Mouse (Mus musculus) liver, embryonic 12.5 days (tissue): ENCODE results near the gene Gm45233. TPM values are rescaled to one million over a fixed set of nuclear protein-coding genes. Genes with fewer than 3 reads are reported as not detected.

Experiments used
- ATAC-seq: fragments of 200-750 bp; cut with Nextera tagmentation; 2 replicates; pipeline ENCODE4 v1.8.0; 2017; ENCODE audit warnings: moderate number of reproducible peaks, mild to moderate bottlenecking, moderate library complexity
- H3K27ac ChIP-seq: fragments of 300-500 bp; sonication (generic); 2 replicates; pipeline ENCODE4 v1.5.1; 2016; ENCODE audit warnings: mild to moderate bottlenecking
- H3K27me3 ChIP-seq: fragments of 300-500 bp; sonication (generic); replicated peaks from 2 replicates; pipeline ENCODE4 v1.6.1; 2016; ENCODE audit warnings: mild to moderate bottlenecking, moderate library complexity
- H3K36me3 ChIP-seq: fragments of 300-500 bp; sonication (generic); 2 replicates; pipeline ENCODE4 v1.6.1; 2016; ENCODE audit warnings: mild to moderate bottlenecking, moderate library complexity
- H3K4me1 ChIP-seq: fragments of 300-500 bp; sonication (generic); 2 replicates; pipeline ENCODE4 v1.6.1; 2016
- H3K4me2 ChIP-seq: fragments of 300-500 bp; sonication (generic); 2 replicates; pipeline ENCODE4 v1.6.1; 2016; ENCODE audit warnings: mild to moderate bottlenecking, moderate library complexity
- H3K4me3 ChIP-seq: fragments of 300-500 bp; sonication (generic); 2 replicates; pipeline ENCODE4 v1.5.1; 2016; ENCODE audit warnings: mild to moderate bottlenecking, moderate library complexity
- H3K9ac ChIP-seq: fragments of 300-500 bp; sonication (generic); 2 replicates; pipeline ENCODE4 v1.6.1; 2016; ENCODE audit warnings: mild to moderate bottlenecking, moderate library complexity
- H3K9me3 ChIP-seq: fragments of 300-500 bp; sonication (generic); replicated peaks from 2 replicates; pipeline ENCODE4 v1.6.1; 2016; ENCODE audit warnings: mild to moderate bottlenecking, moderate library complexity
- WGBS: fragments of 180-500 bp; shearing (Covaris S2); methylation state at CpG from one replicate; pipeline ENCODE4 v1.1.7; 2016; ENCODE audit not compliant: insufficient replicate concordance; 5-methylcytosine and 5-hydroxymethylcytosine counted together
- microRNA-seq: library from miRNA; unstranded; fragments of <30 nt; microRNA quantifications from one replicate; pipeline ENCODE4, GENCODE M21; 2017
- polyA plus RNA-seq: library from polyadenylated mRNA; unstranded; fragments of >200 nt; fragmentation: Nextera tagmentation; extraction: Ambion mirVana; gene quantifications from 2 replicates; pipeline ENCODE4 v1.2.1, GENCODE M21; 2016

The Gm45233 gene
- polyA plus RNA-seq, 1 experiment from 2014 or later = 0.26 TPM

DNA sequence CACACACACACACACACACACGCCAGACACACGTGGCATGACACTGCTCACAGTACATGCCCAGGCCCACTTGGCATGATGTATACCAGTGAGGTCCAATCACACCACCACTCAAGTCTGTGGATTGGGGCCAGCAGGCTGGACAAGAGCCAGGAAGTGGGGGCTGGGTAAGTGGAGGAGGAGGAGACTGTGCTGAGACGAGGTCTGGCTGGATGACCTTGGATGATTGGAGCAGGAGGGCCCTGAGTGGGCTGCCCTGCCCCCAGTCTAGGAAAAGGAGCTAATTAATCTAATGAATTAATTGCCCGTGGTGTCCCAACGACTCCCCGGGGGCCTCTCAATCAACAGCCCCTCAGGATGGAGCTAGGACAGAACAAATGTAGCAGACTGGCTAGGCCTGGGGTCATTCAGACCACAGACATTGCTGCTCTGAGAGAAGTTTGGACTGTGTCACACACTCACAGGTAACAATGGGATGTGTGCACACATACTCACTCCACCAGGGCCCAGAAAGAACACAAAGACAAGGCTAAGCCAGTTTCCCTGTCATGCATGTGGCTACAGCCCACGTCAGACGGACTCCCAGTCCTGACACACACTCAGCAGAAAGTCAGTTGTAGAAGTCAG is 38.3 kb downstream of the Gm45233 start:
- Histone ChIP-seq H3K9ac (no peak overlapping the region), H3K4me2 (no peak overlapping the region), H3K4me1 (no peaks in the 10 kb centered on the region), H3K9me3 (no peaks in the 10 kb centered on the region), H3K27ac (no peak overlapping the region), H3K27me3 (peaks cover 27% of the 10 kb centered on the region), H3K36me3 (no peaks in the 10 kb centered on the region), H3K4me3 (no peak overlapping the region)
- no peak for ATAC-seq
- WGBS = 45% methylated on average over 8 of the region's 8 CpGs

GRCm38 (mm10) chr7:43483236-43483635 is 39.3 kb downstream of the Gm45233 start:
- Histone ChIP-seq H3K4me1 (no peaks in the 10 kb centered on the region), H3K27ac (no peak overlapping the region), H3K4me3 (no peak overlapping the region), H3K4me2 (no peak overlapping the region), H3K27me3 (peaks cover 24% of the 10 kb centered on the region), H3K36me3 (no peaks in the 10 kb centered on the region), H3K9ac (no peak overlapping the region), H3K9me3 (no peaks in the 10 kb centered on the region)
- no peak for ATAC-seq
- WGBS = 7% methylated on average over 10 of the region's 10 CpGs

GRCm38 (mm10) chr7:43488646-43489045 is 44.7 kb downstream of the Gm45233 start:
- Histone ChIP-seq H3K27ac (no peak overlapping the region), H3K4me3 (no peak overlapping the region), H3K9ac (no peak overlapping the region), H3K36me3 (no peaks in the 10 kb centered on the region), H3K4me2 (no peak overlapping the region), H3K4me1 (no peaks in the 10 kb centered on the region), H3K27me3 (peaks cover 47% of the 10 kb centered on the region), H3K9me3 (no peaks in the 10 kb centered on the region)
- 33% methylated on average over 5 of the region's 5 CpGs for WGBS
- no peak for ATAC-seq

- H3K4me3 ChIP-seq = peak within 1 kb of the TSS; percentile 40
- peak within 1 kb of the TSS; percentile 12; the same call in 1 of the 2 replicates for H3K9ac ChIP-seq
- no peaks in the 10 kb centered on the region for H3K9me3 ChIP-seq
- 5% methylated on average over 12 of the region's 41 CpGs for WGBS
- H3K4me1 ChIP-seq = no peaks in the 10 kb centered on the region
- no peak for ATAC-seq
- H3K36me3 ChIP-seq = no peaks in the 10 kb centered on the region
- H3K27me3 ChIP-seq = peaks cover 47% of the 10 kb centered on the region
- peak within 1 kb of the TSS; percentile 58 for H3K4me2 ChIP-seq
- no peak within 1 kb of the TSS for H3K27ac ChIP-seq
These were observed 45.8 kb downstream of the Gm45233 start, which contains the start of gene Iglon5 for GRCm38 (mm10) chr7:43489631-43490125. Iglon5 (minus strand) TSS chr7:43490075.

- peaks cover 52% of the 10 kb centered on the region for H3K27me3 ChIP-seq
- peak overlapping the region; percentile 40 for H3K4me3 ChIP-seq
- H3K4me1 ChIP-seq = no peaks in the 10 kb centered on the region
- H3K4me2 ChIP-seq = peak overlapping the region; percentile 58
- no peaks in the 10 kb centered on the region for H3K9me3 ChIP-seq
- 11% methylated on average over 7 of the region's 13 CpGs for WGBS
- no peaks in the 10 kb centered on the region for H3K36me3 ChIP-seq
- no peak for ATAC-seq
- H3K27ac ChIP-seq = no peak overlapping the region
- H3K9ac ChIP-seq = peak overlapping the region; percentile 12; the same call in 1 of the 2 replicates
These were observed 46.3 kb downstream of the Gm45233 start for GRCm38 (mm10) chr7:43490182-43490584.

DNA sequence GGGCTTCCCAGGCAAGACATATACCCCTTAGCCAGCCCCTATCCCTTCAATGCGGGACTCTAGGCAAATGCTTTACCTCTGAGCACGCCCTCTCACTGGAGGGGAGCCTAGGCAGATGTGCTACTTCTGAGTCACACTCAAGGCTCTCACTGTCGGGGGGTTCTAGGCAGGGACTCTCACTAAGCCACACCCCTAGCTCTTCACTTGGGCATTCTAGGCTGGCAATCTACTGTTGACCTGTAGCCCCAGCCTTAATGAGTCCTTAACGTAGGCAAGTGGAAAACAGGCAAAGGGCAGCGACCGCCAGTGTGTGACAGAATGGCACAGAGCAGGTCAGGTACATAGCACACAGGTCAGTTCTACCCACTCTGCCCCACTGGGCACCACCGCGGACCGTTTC is 46.9 kb downstream of the Gm45233 start:
- Histone ChIP-seq H3K27me3 (peaks cover 59% of the 10 kb centered on the region), H3K9me3 (no peaks in the 10 kb centered on the region), H3K4me3 (no peak overlapping the region), H3K4me2 (no peak overlapping the region), H3K36me3 (no peaks in the 10 kb centered on the region), H3K4me1 (no peaks in the 10 kb centered on the region), H3K27ac (no peak overlapping the region), H3K9ac (no peak overlapping the region)
- no peak for ATAC-seq
- 47% methylated on average over 9 of the region's 9 CpGs for WGBS

DNA sequence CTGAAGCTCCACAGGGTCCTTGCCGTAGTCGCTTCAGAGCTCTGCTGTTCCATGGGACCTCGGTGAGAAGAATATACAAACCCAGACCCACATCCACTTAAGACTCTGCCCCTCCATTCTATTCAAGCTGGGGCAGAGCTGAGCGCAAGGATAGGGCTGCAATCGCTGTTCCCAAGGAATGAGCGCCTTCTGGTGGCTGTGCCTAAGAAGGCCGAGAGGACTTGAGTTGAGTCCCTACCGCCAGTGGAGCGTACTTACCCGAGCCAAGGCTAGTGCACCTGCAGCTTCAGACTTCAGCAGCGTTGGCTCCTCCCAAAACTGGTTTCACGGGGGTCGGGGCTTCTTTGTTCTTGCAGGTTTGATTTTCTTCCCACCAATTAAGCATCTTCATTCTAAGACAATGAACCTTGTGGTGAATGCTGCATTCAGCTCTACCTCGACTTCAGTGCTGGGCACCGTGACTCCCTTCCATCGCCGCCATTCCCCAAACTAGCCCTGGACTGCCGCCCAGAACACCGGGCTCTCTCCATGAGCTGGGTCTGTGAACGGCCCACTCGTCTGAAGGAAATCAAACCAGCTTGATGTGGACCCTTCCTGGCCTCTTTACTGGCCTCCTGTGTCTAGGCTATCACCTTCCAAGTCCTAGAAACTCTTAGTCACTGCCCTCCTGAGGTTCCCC is 51.6 kb downstream of the Gm45233 start:
- no peak overlapping the region for H3K4me2 ChIP-seq
- H3K36me3 ChIP-seq = no peaks in the 10 kb centered on the region
- no peaks in the 10 kb centered on the region for H3K4me1 ChIP-seq
- no peak overlapping the region for H3K4me3 ChIP-seq
- WGBS = 13% methylated on average over 21 of the region's 21 CpGs
- H3K9me3 ChIP-seq = no peaks in the 10 kb centered on the region
- no peak for ATAC-seq
- no peak overlapping the region for H3K27ac ChIP-seq
- H3K27me3 ChIP-seq = peaks cover 30% of the 10 kb centered on the region
- no peak overlapping the region for H3K9ac ChIP-seq

DNA sequence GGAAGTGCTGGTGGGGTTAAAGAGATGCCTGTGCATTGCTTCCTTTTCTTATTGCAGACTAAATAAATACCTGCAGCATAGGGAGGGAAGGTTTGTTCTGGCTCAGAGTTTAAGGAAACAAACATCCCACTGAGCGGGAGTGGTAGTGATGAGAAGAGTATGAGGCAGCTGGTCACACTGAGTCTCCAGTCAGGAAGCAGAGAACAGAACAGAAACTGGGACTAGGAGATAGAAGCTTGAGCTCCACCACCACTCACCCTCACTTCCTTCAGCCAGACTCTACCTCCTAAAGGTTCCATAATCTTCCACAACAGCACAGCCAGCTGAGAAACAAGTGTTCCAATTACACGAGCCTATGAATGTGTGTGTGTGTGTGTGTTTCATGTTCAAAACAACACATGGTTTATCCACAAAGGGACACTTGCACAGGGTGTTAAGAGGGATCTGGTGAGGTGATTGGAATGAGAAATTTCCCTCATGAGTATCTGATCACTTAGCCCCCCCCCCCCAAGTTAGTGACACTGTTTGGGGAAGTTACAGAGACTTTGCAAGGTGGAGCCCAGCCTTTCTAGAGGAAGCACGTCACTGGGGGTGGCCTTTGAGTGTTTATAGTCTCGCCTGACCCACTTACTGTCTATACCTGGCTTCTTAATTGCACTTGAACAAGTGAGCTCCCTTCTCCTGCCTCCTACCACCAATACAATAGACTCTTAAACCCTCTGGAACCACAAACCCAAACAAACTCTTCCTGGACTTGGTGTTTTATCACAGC is 68.0 kb downstream of the Gm45233 start:
- no peaks in the 10 kb centered on the region for H3K27me3 ChIP-seq

DNA sequence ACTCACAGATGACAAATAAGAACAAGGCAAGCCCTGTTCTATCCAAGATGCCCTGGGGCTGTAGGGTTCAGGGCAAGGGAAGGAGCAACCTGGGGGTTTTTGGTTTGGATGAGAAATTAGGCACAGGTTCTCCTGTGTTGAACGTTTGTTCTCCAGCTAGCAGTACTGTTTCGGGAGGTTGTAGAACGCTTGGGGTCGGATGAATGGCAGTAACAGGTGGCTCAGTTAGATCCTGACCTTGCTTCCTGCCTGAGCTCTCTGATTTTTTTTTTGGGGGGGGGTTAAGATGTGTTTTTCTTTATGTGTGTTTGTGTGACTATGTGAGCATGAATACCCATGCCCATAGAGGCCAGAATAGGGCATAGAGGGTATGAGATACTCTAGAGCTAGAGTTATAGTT is 68.6 kb downstream of the Gm45233 start:
- 67% methylated on average over 4 of the region's 4 CpGs for WGBS
- H3K4me2 ChIP-seq = no peak overlapping the region
- ATAC-seq = no peak

More for the DNA sequence above, 68.0 kb downstream of the Gm45233 start:
- H3K4me1 ChIP-seq = no peaks in the 10 kb centered on the region
- ATAC-seq = no peak
- no peak overlapping the region for H3K4me3 ChIP-seq
- WGBS = 32% methylated on average over 4 of the region's 4 CpGs
- no peaks in the 10 kb centered on the region for H3K9me3 ChIP-seq
- no peak overlapping the region for H3K9ac ChIP-seq
- H3K36me3 ChIP-seq = no peaks in the 10 kb centered on the region
- H3K4me2 ChIP-seq = no peak overlapping the region
- no peak overlapping the region for H3K27ac ChIP-seq

More for the DNA sequence above, 68.6 kb downstream of the Gm45233 start:
- H3K4me3 ChIP-seq = no peak overlapping the region
- no peaks in the 10 kb centered on the region for H3K9me3 ChIP-seq
- no peak overlapping the region for H3K9ac ChIP-seq
- no peak overlapping the region for H3K27ac ChIP-seq
- H3K36me3 ChIP-seq = no peaks in the 10 kb centered on the region
- no peaks in the 10 kb centered on the region for H3K4me1 ChIP-seq
- no peaks in the 10 kb centered on the region for H3K27me3 ChIP-seq

Small RNA genes within 50 kb of the gene (microRNA-seq; reads per million reads assigned to microRNA genes)
- gene Mir7051 = 2.1 reads per million

Other genes with a start within 250 kb of the Gm45233 start
- gene Zfp715, start 130.8 kb upstream of the Gm45233 start, polyA plus RNA-seq = 7.0 and 7.2 TPM in 2 replicates
- 2.4 and 2.7 TPM in 2 replicates for gene Siglecf, start 92.8 kb upstream of the Gm45233 start, polyA plus RNA-seq
- 0.20 and 0.30 TPM in 2 replicates for gene Siglecg, start 35.9 kb upstream of the Gm45233 start, polyA plus RNA-seq
- not detected in 2 replicates for gene Lim2, start 16.5 kb upstream of the Gm45233 start, polyA plus RNA-seq
- gene Nkg7, start 7.1 kb upstream of the Gm45233 start, polyA plus RNA-seq = 3.8 and 4.4 TPM in 2 replicates
- gene Cldnd2, start 3.3 kb upstream of the Gm45233 start, polyA plus RNA-seq = not detected in 2 replicates
- 238 and 249 TPM in 2 replicates for gene Etfb, start within 50 bp of the Gm45233 start, polyA plus RNA-seq
- gene Vsig10l, start 19.0 kb downstream of the Gm45233 start, polyA plus RNA-seq = 1.2 and 2.3 TPM in 2 replicates
- 0.05 TPM in 1 of 2 replicates, not detected in the other for gene Iglon5, start 45.9 kb downstream of the Gm45233 start, polyA plus RNA-seq
- gene 4931406B18Rik, start 61.8 kb downstream of the Gm45233 start, polyA plus RNA-seq = not detected in 2 replicates
- 1.5 and 1.6 TPM in 2 replicates for gene Cd33, start 100.3 kb downstream of the Gm45233 start, polyA plus RNA-seq
- gene Zfp658, start 118.1 kb downstream of the Gm45233 start, polyA plus RNA-seq = 0.46 and 0.56 TPM in 2 replicates
- gene Zfp719, start 135.5 kb downstream of the Gm45233 start, polyA plus RNA-seq = 3.4 and 3.5 TPM in 2 replicates
- gene Zfp819, start 163.0 kb downstream of the Gm45233 start, polyA plus RNA-seq = not detected in 2 replicates
- gene Ceacam18, start 190.6 kb downstream of the Gm45233 start, polyA plus RNA-seq = not detected in 2 replicates
- gene Siglece, start 216.0 kb downstream of the Gm45233 start, polyA plus RNA-seq = 0.79 and 1.6 TPM in 2 replicates
- 5.9 and 8.0 TPM in 2 replicates for gene Ctu1, start 227.9 kb downstream of the Gm45233 start, polyA plus RNA-seq
- gene Klk14, start 246.3 kb downstream of the Gm45233 start, polyA plus RNA-seq = not detected in 2 replicates